Mouse (Mus musculus) B cell, adult 2 months (primary cell): ENCODE measurements around the gene Klhdc3.

ENCODE experiments used
- DNase-seq, 2 experiments: peaks; one replicate each; pipeline ENCODE4 v3.0.0; 2022

Gene Klhdc3

GRCm38 (mm10) chr17:46680760-46681373, at the start of gene Klhdc3:
Gene Klhdc3, minus strand, starts transcription at chr17:46680914.
- peak; percentile 96 to 98 for DNase-seq

GRCm38 (mm10) chr17:46728904-46729318, 48.2 kb upstream of the Klhdc3 start, which contains the start of gene Gnmt:
Gene Gnmt, minus strand, starts transcription at chr17:46729168.
- no peak for DNase-seq

DNA sequence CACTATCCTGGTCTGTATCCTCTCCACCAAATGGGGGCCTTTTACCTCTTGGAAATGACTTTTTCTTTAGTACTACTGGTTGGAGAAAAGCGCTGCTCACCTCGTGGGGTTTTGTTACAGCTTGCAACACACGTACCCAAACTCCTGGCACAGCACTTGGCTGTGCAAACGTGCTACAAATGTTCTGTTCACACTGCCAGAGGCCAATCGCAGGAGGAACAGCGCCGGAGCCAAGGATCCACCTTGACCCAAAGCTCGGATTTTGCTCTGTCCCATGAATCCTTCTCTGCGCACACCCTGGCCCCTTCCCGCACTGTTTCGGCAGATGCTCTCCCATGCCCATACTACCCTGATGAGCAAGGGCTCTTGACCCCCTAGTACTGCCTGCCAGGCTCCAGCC, 47.8 kb upstream of the Klhdc3 start:
- DNase-seq, result no peak

DNA sequence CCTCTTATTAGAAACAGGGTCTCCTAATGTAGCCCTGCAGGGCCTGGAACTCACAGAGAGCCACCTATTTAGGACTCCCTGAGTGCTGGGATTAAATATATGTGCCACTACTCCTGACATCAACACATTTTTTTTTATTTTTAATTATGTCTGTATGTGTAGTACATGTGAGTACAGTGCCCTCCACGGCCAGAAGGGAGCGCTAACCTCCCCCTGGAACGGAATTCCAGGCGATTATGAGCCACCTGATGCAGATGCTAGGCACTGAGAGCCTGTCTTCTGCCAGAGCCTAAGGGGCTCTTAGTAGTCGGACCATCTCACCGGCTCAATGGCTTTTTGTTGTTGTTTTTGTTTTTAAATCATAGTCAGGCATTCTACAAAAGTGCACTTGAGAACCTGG, 47.3 kb upstream of the Klhdc3 start:
- peak; percentile 29 to 37 for DNase-seq

DNA sequence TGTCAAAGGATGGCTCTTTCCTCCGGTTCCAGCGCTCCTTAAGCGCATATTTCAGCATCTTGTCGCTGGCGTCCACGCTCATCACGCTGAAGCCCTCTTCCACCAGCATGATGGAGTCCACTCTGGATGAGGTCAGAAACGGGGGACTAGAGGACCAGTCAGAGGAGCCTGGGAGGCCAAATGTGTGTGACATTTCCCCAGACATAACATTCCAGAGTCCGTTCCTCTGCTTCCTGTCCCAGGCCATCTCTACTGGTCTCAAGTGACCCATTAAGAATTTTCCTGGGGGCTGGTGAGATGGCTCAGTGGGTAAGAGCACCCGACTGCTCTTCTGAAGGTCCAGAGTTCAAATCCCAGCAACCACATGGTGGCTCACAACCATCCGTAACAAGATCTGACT, 46.6 kb upstream of the Klhdc3 start:
- DNase-seq, result no peak

- no peak for DNase-seq
These were observed 45.3 kb upstream of the Klhdc3 start for GRCm38 (mm10) chr17:46725731-46726645.

DNA sequence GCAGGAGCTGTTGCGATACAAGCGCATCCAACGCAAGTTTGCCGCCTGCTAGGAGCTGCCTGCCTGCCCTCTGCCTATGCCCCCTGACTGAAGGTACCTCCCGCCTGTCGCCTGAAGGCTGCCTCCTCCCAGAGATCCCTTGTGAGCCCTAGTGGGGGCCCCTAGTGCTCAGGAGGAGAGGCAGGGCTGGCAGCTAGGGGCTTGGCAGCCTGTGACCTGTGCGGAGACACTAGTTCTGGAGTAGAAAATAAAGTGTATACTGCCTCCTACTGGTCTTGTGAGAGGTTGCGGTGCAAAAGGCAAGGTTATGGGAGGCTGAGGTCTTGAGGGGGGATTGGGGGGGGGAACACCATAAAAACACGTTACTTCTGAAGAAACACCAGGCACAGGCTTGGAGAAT, 44.6 kb upstream of the Klhdc3 start:
- DNase-seq, result peak; percentile 60 to 63

GRCm38 (mm10) chr17:46724477-46725084, 43.9 kb upstream of the Klhdc3 start:
- DNase-seq, result no peak

GRCm38 (mm10) chr17:46721077-46721476, 40.4 kb upstream of the Klhdc3 start:
- no peak for DNase-seq

GRCm38 (mm10) chr17:46714756-46715481, 34.2 kb upstream of the Klhdc3 start:
- peak; percentile 31 to 32 for DNase-seq

GRCm38 (mm10) chr17:46713849-46714248, 33.1 kb upstream of the Klhdc3 start:
- DNase-seq, result no peak

- DNase-seq, result no peak
These were observed 31.7 kb upstream of the Klhdc3 start for GRCm38 (mm10) chr17:46712442-46712841.

DNA sequence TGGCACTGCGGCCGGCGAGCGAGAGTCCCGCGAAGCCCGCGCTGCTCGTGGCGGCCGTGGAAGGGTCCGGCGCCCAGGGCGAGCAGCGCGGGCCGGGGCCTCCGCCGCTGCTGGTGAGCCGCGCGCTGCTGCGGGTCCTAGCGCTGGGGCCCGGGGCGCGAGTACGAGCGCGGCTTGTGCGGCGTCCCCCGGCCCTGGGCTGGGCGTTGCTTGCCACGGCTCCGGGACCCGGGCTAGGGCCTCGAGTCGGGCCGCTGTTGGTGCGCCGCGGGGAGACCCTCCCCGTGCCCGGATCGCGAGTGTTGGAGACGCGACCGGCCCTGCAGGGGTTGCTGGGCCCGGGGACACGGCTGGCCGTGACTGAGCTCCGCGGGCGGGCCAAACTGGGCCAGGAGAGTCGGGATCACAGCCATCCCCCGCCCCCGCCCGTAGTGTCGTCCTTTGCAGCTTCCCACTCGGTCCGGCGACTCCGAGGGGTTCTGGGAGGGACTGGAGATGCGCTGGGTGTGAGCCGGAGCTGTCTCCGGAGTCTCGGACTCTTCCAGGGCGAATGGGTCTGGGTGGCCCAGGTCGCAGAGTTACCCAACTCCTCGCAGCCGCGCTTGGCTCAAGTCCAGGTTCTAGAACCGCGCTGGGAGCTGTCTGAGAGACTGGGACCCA, 31.0 kb upstream of the Klhdc3 start:
- no peak for DNase-seq

GRCm38 (mm10) chr17:46710959-46711597, 30.4 kb upstream of the Klhdc3 start, which contains the start of gene Pex6:
Gene Pex6, plus strand, starts transcription at chr17:46711463.
- DNase-seq, result peak; percentile 94

DNA sequence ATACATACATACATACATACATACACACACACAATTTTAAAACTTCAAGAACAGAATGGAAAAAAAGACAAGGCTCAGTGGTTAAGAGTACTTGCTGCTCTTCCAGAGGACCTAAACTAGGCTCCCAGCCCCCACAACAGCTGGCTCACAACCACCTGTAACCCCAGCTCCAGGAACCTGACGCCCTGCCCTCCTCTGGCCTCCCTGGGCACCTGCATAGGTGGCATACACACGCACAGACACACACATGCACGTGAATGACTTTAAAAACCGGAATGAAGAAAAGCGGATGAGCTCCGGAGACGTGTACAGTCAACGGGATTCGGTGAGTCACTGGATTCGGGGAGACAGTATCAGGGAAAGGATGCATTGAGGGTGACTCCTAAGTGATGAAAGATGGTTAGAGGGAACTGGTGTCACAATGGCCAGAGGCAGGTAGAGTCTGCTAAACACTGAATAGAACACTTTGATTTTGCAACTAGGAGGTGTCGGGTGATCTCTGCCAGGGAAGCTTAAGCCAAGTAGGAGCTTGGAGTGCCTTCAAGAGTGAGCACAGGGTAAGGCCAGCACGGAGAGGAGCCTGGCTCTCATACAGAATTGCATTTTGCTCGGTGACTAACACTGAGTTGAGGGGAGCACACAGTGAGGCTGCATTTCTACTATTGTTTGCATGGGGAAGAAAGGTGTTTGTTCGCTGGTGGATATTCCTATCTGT, 25.8 kb upstream of the Klhdc3 start:
- DNase-seq, result no peak

GRCm38 (mm10) chr17:46704887-46705835, 24.4 kb upstream of the Klhdc3 start, which contains the start of gene Ppp2r5d:
Gene Ppp2r5d, minus strand, starts transcription at chr17:46705111.
- peak; percentile 96 to 97 for DNase-seq

DNA sequence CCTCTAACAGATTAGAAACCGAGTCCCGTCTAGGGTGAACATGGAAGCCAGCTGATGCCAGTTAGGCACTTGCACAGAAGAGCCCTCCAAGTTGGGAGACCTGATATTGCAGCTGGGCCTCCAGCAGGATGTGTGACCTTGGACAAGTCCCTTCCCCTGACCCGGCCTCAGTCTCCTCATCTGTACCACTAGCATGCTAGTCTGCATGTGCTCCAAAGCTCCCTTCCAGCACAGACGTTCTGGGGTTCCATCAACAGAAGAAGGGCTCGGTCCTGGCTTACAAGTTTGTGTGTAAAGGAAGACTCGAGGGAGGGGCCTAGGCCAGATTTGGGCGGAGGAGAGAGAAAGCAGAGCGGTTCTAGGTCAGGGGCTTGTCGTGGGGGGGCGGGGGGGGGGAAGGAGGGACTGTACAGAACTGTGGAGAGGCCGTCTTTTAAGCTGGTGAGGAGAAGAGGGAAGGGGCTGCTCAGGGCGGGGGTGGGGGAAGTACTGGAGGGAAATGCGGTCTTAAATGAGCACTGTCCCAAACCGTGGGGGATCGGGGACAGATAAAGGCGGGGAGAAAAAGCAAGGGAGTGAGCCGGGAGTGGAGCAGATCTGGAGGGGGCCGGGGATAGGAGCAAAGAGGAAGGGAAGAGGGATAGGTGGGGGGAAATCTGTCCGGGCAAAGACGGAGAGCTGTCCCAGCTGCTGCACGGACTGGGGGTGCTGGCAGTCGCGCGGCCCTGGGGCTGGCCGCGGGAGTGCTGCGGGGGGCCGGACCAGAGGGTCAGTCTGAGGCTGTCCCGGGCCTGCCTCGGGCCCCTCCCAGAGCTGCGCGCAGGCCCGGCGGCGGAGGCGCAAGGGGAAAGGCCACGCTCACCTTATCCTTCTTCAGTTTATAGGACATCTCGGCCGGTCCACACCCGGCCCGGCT, 23.5 kb upstream of the Klhdc3 start:
- DNase-seq, result peak in 1 of 2 experiments; percentile 11

DNA sequence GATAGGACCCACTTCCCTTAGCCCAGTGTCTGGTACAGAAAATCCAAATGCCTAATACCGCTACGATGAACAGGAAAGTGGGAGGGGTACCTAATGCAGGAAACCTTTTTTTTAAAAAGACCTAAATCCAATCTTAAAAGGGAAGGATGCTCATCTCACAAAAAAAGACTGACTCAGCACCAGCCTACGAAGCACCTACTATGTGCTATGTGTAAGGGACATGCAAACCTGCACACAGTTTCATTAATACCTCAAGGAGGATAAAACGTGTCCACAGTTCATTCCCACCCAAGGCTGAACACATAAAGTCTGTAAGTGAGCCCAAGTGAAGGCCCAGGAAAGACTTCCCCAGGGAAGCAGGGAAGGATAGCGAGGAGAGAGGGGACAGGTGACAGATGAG, 21.8 kb upstream of the Klhdc3 start:
- no peak for DNase-seq

GRCm38 (mm10) chr17:46702100-46702499, 21.4 kb upstream of the Klhdc3 start:
- DNase-seq, result no peak
